Mouse (Mus musculus) lung, embryonic 14.5 days (tissue): ENCODE measurements at regions not wholly inside any gene's neighbourhood (a gene's known extent, or its start where the extent isn't known, plus 50 kb on each side); places are given as distances from the start of the nearest gene placed in this dataset.
A peak's percentile ranks its signal among the peaks of the same experiment; 100 is the strongest.

Experiments used
- ATAC-seq: fragments of 200-750 bp; cut with Nextera tagmentation; 2 replicates; pipeline ENCODE4 v1.8.0; 2017; ENCODE audit warnings: mild to moderate bottlenecking, moderate TSS enrichment, moderate library complexity; ENCODE audit not compliant: insufficient read depth
- DNase-seq: peaks from one replicate; pipeline ENCODE4 v3.0.0-alpha.2; 2015
- H3K27ac ChIP-seq: fragments of 300-500 bp; sonication (generic); 2 replicates; pipeline ENCODE4 v1.5.1; 2014; ENCODE audit warnings: low read depth, mild to moderate bottlenecking, moderate library complexity
- H3K27me3 ChIP-seq: fragments of 300-500 bp; sonication (generic); 2 replicates; pipeline ENCODE4 v1.6.1; 2014; ENCODE audit warnings: low read length, control low read depth; ENCODE audit not compliant: insufficient read depth
- H3K36me3 ChIP-seq: fragments of 300-500 bp; sonication (generic); 2 replicates; pipeline ENCODE4 v1.6.1; 2014; ENCODE audit warnings: control low read depth; ENCODE audit not compliant: insufficient read depth
- H3K4me1 ChIP-seq: fragments of 300-500 bp; sonication (generic); 2 replicates; pipeline ENCODE4 v1.6.1; 2014; ENCODE audit warnings: antibody characterized with exemption, control low read depth; ENCODE audit not compliant: insufficient read depth
- H3K4me2 ChIP-seq: fragments of 300-500 bp; sonication (generic); 2 replicates; pipeline ENCODE4 v1.6.1; 2014; ENCODE audit warnings: mild to moderate bottlenecking
- H3K4me3 ChIP-seq: fragments of 300-500 bp; sonication (generic); 2 replicates; pipeline ENCODE4 v1.5.1; 2014; ENCODE audit warnings: low read depth, low read length
- H3K9ac ChIP-seq: fragments of 300-500 bp; sonication (generic); 2 replicates; pipeline ENCODE4 v1.6.1; 2014
- H3K9me3 ChIP-seq: fragments of 300-500 bp; sonication (generic); 2 replicates; pipeline ENCODE4 v1.6.1; 2016; ENCODE audit warnings: low read depth, low read length, control low read depth
- CTCF ChIP-seq: IDR thresholded peaks from 2 replicates; pipeline ENCODE4 v1.5.1; 2016; ENCODE audit warnings: antibody characterized with exemption, low read depth
- WGBS: fragments of 180-500 bp; shearing (Covaris S2); extraction: QIAGEN DNeasy Blood & Tissue Kit; methylation state at CpG from one replicate; pipeline ENCODE4 v1.1.7; 2014; 5-methylcytosine and 5-hydroxymethylcytosine counted together

- Histone ChIP-seq H3K27me3 (no peaks in the 10 kb centered on the region), H3K4me1 (no peaks in the 10 kb centered on the region), H3K9ac (no peak overlapping the region), H3K4me2 (no peak overlapping the region), H3K9me3 (no peaks in the 10 kb centered on the region), H3K36me3 (no peaks in the 10 kb centered on the region), H3K4me3 (no peak overlapping the region), H3K27ac (no peak overlapping the region)
- no peak for TF ChIP-seq CTCF
- WGBS = 78% methylated on average over 3 of the region's 3 CpGs
- ATAC-seq (no peak), DNase-seq (no peak)
Observed at GRCm38 (mm10) chr2:147718936-147719335, 327.8 kb downstream of the Foxa2 start.

GRCm38 (mm10) chr2:147717484-147717947, 329.3 kb downstream of the Foxa2 start:
- no peak overlapping the region for H3K27ac ChIP-seq
- H3K4me2 ChIP-seq = no peak overlapping the region
- H3K27me3 ChIP-seq = no peaks in the 10 kb centered on the region
- WGBS = 80% methylated on average over 12 of the region's 12 CpGs
- H3K4me1 ChIP-seq = no peaks in the 10 kb centered on the region
- DNase-seq = no peak
- H3K9me3 ChIP-seq = no peaks in the 10 kb centered on the region
- no peak for ATAC-seq
- H3K9ac ChIP-seq = no peak overlapping the region
- TF ChIP-seq CTCF = no peak
- no peak overlapping the region for H3K4me3 ChIP-seq
- no peaks in the 10 kb centered on the region for H3K36me3 ChIP-seq

- Histone ChIP-seq H3K4me2 (no peak overlapping the region), H3K9me3 (no peaks in the 10 kb centered on the region), H3K27ac (no peak overlapping the region), H3K27me3 (no peaks in the 10 kb centered on the region), H3K9ac (no peak overlapping the region), H3K4me1 (no peaks in the 10 kb centered on the region), H3K4me3 (no peak overlapping the region), H3K36me3 (no peaks in the 10 kb centered on the region)
- no peak for DNase-seq
- 78% methylated on average over 5 of the region's 5 CpGs for WGBS
- no peak for TF ChIP-seq CTCF
- ATAC-seq = no peak
Observed at GRCm38 (mm10) chr2:147715791-147716190, 331.0 kb downstream of the Foxa2 start.

GRCm38 (mm10) chr2:147710593-147711265, 336.0 kb downstream of the Foxa2 start:
- no peak overlapping the region for H3K27ac ChIP-seq
- H3K4me2 ChIP-seq = no peak overlapping the region
- 38% methylated on average over 8 of the region's 8 CpGs for WGBS
- no peaks in the 10 kb centered on the region for H3K9me3 ChIP-seq
- 0 out of 2 replicates have a peak, but pooled peaks cover 3% of the 10 kb centered on the region for H3K4me1 ChIP-seq
- H3K27me3 ChIP-seq = no peaks in the 10 kb centered on the region
- peak; percentile 81 for DNase-seq
- ATAC-seq = peak; percentile 87; the same call in 1 of the 2 replicates
- TF ChIP-seq CTCF = no peak
- no peak overlapping the region for H3K9ac ChIP-seq
- H3K4me3 ChIP-seq = no peak overlapping the region
- H3K36me3 ChIP-seq = no peaks in the 10 kb centered on the region

GRCm38 (mm10) chr2:147709799-147710198, 337.0 kb downstream of the Foxa2 start:
- Histone ChIP-seq H3K27me3 (no peaks in the 10 kb centered on the region), H3K4me1 (0 out of 2 replicates have a peak, but pooled peaks cover 3% of the 10 kb centered on the region), H3K9ac (no peak overlapping the region), H3K27ac (no peak overlapping the region), H3K9me3 (no peaks in the 10 kb centered on the region), H3K36me3 (no peaks in the 10 kb centered on the region), H3K4me3 (no peak overlapping the region), H3K4me2 (no peak overlapping the region)
- ATAC-seq = no peak
- no peak for TF ChIP-seq CTCF
- DNase-seq = no peak

- Histone ChIP-seq H3K9me3 (no peaks in the 10 kb centered on the region), H3K4me3 (no peak overlapping the region), H3K36me3 (no peaks in the 10 kb centered on the region), H3K9ac (no peak overlapping the region), H3K27me3 (no peaks in the 10 kb centered on the region), H3K4me2 (no peak overlapping the region), H3K27ac (no peak overlapping the region), H3K4me1 (0 out of 2 replicates have a peak, but pooled peaks cover 3% of the 10 kb centered on the region)
- ATAC-seq (no peak), DNase-seq (no peak)
- WGBS = 72% methylated on average over 6 of the region's 6 CpGs
- no peak for TF ChIP-seq CTCF
Observed at GRCm38 (mm10) chr2:147707156-147707555, 339.6 kb downstream of the Foxa2 start.

- H3K36me3 ChIP-seq = no peaks in the 10 kb centered on the region
- no peak overlapping the region for H3K27ac ChIP-seq
- ATAC-seq = peak; percentile 8; the same call in 1 of the 2 replicates
- no peaks in the 10 kb centered on the region for H3K9me3 ChIP-seq
- TF ChIP-seq CTCF = no peak
- H3K4me3 ChIP-seq = no peak overlapping the region
- H3K9ac ChIP-seq = no peak overlapping the region
- 62% methylated on average over 10 of the region's 10 CpGs for WGBS
- H3K4me1 ChIP-seq = no peaks in the 10 kb centered on the region
- H3K27me3 ChIP-seq = no peaks in the 10 kb centered on the region
- DNase-seq = no peak
- no peak overlapping the region for H3K4me2 ChIP-seq
Observed at GRCm38 (mm10) chr2:147703981-147704380, 342.3 kb downstream of the Pax1 start.
